ENCODE assay signal across 21 mouse cellular contexts in genomic region chr3:127126220-127126619, GRCm38 (mm10).
DNase-seq lines count a peak whose midpoint lies in the region; ATAC-seq and TF ChIP-seq lines count a peak whose summit lies in the region.
"Had no signal": no experiment of that assay in that cellular context is flagged by ENCODE, and none has a peak within 500 bp of the region (broad histone marks: within the 10 kb centered on the region; RNA-seq: fewer than 3 reads in every experiment).

No protein-coding gene starts in this region.

- 0 out of 2 replicates have a peak overlapping the region, but pooled peaks have one; percentile 27 for H3K27ac ChIP-seq in intestine, embryonic 14.5 days (ENCODE audit: low read depth)
- H3K27ac ChIP-seq in intestine, embryonic 16.5 days (ENCODE audit: low read length), result no peak overlapping the region; the same call in 1 of the 2 replicates
- peak overlapping the region; percentile 18; the same call in 1 of the 2 replicates for H3K27ac ChIP-seq in lung, embryonic 14.5 days (ENCODE audit: low read depth)
- peak overlapping the region; percentile 58; the same call in 1 of the 2 replicates for H3K27ac ChIP-seq in stomach, embryonic 14.5 days (ENCODE audit: low read length)
- no peak overlapping the region for H3K27ac ChIP-seq in stomach, postnatal 0 days (replicated peaks)
- H3K27ac ChIP-seq: embryonic facial prominence, embryonic 12.5 days; forebrain, embryonic 15.5 days; heart, embryonic 13.5 days; hindbrain, embryonic 15.5 days had no signal

- WGBS in intestine, embryonic 14.5 days, result 28% methylated on average over 3 of the region's 3 CpGs
- WGBS in intestine, embryonic 16.5 days, result 30% methylated on average over 3 of the region's 3 CpGs
- 21% methylated on average over 3 of the region's 3 CpGs for WGBS in lung, embryonic 14.5 days
- 29% methylated on average over 3 of the region's 3 CpGs for WGBS in stomach, embryonic 14.5 days
- 31% methylated on average over 3 of the region's 3 CpGs for WGBS in stomach, postnatal 0 days

- no peaks in the 10 kb centered on the region for H3K27me3 ChIP-seq in intestine, embryonic 14.5 days (replicated peaks; ENCODE audit: control insufficient read depth, insufficient read depth, low read length)
- no peaks in the 10 kb centered on the region for H3K27me3 ChIP-seq in intestine, embryonic 16.5 days (replicated peaks; ENCODE audit: control insufficient read depth, insufficient read depth, low read length)
- no peaks in the 10 kb centered on the region for H3K27me3 ChIP-seq in lung, embryonic 14.5 days (ENCODE audit: insufficient read depth, low read length)
- H3K27me3 ChIP-seq in stomach, embryonic 14.5 days (ENCODE audit: control insufficient read depth, insufficient read depth, low read length), result no peaks in the 10 kb centered on the region
- no peaks in the 10 kb centered on the region for H3K27me3 ChIP-seq in stomach, postnatal 0 days (ENCODE audit: control insufficient read depth, insufficient read depth, low read length)
- H3K27me3 ChIP-seq: CH12.LX; embryonic facial prominence, embryonic 12.5 days; forebrain, embryonic 15.5 days; heart, embryonic 13.5 days; hindbrain, embryonic 15.5 days; Patski had no signal

- H3K4me1 ChIP-seq in intestine, embryonic 14.5 days (replicated peaks; ENCODE audit: control insufficient read depth, insufficient read depth, low read length), result peaks cover 32% of the 10 kb centered on the region
- H3K4me1 ChIP-seq in intestine, embryonic 16.5 days (ENCODE audit: control insufficient read depth, insufficient read depth, low read length), result peaks cover 11% of the 10 kb centered on the region
- H3K4me1 ChIP-seq in lung, embryonic 14.5 days (ENCODE audit: insufficient read depth), result peaks cover 17% of the 10 kb centered on the region; the same call in 1 of the 2 replicates
- peaks cover 21% of the 10 kb centered on the region for H3K4me1 ChIP-seq in stomach, embryonic 14.5 days (ENCODE audit: control insufficient read depth, insufficient read depth, low read length)
- H3K4me1 ChIP-seq in stomach, postnatal 0 days (replicated peaks; ENCODE audit: control insufficient read depth, insufficient read depth), result 0 out of 2 replicates have a peak, but pooled peaks cover 2% of the 10 kb centered on the region

- H3K4me2 ChIP-seq in intestine, embryonic 14.5 days (ENCODE audit: low read length), result no peak overlapping the region
- H3K4me2 ChIP-seq in intestine, embryonic 16.5 days (ENCODE audit: low read depth, low read length), result no peak overlapping the region
- H3K4me2 ChIP-seq in lung, embryonic 14.5 days, result no peak overlapping the region
- no peak overlapping the region for H3K4me2 ChIP-seq in stomach, embryonic 14.5 days (replicated peaks; ENCODE audit: low read depth, low read length)
- no peak overlapping the region for H3K4me2 ChIP-seq in stomach, postnatal 0 days (replicated peaks; ENCODE audit: low read depth)
- H3K4me2 ChIP-seq: embryonic facial prominence, embryonic 12.5 days; forebrain, embryonic 15.5 days; heart, embryonic 13.5 days; hindbrain, embryonic 15.5 days had no signal

- no peak overlapping the region for H3K9ac ChIP-seq in intestine, embryonic 14.5 days (ENCODE audit: low read length)
- no peak overlapping the region for H3K9ac ChIP-seq in intestine, embryonic 16.5 days (ENCODE audit: low read depth, low read length)
- no peak overlapping the region for H3K9ac ChIP-seq in lung, embryonic 14.5 days
- no peak overlapping the region for H3K9ac ChIP-seq in stomach, embryonic 14.5 days (replicated peaks; ENCODE audit: low read depth, low read length)
- no peak overlapping the region for H3K9ac ChIP-seq in stomach, postnatal 0 days (ENCODE audit: low read length)
- H3K9ac ChIP-seq: embryonic facial prominence, embryonic 12.5 days; forebrain, embryonic 15.5 days; heart, embryonic 13.5 days; hindbrain, embryonic 15.5 days had no signal

- DNase-seq in intestine, embryonic 14.5 days (ENCODE audit: low spot score), result no peak
- DNase-seq in lung, embryonic 14.5 days, result peak; percentile 60
- no peak for DNase-seq in lung, adult 18-20 months
- no peak for DNase-seq in stomach, postnatal 0 days (ENCODE audit: low spot score)
- DNase-seq in spleen, postnatal 14 days (ENCODE audit: low spot score in 2 of 2), result no peak
- DNase-seq: adrenal gland, adult 2 months; adrenal gland, postnatal 25 days; cerebellum, adult 2 months; cerebellum, postnatal 14 days; gastrocnemius, postnatal 36 days; heart, adult 11 months; heart, postnatal 36 days had no signal

- TF ChIP-seq CTCF in lung, embryonic 14.5 days (IDR thresholded peaks at IDR 0.05; ENCODE audit: low read depth), result no peak
- no peak for TF ChIP-seq CTCF in stomach, postnatal 0 days (IDR thresholded peaks at IDR 0.05; ENCODE audit: low read depth)

- no peaks in the 10 kb centered on the region for H3K36me3 ChIP-seq in intestine, embryonic 14.5 days (ENCODE audit: control insufficient read depth, insufficient read depth, low read length)
- H3K36me3 ChIP-seq in intestine, embryonic 16.5 days (ENCODE audit: control insufficient read depth, insufficient read depth, low read length), result no peaks in the 10 kb centered on the region
- H3K36me3 ChIP-seq in lung, embryonic 14.5 days (ENCODE audit: insufficient read depth), result no peaks in the 10 kb centered on the region
- H3K36me3 ChIP-seq in stomach, embryonic 14.5 days (ENCODE audit: control insufficient read depth, insufficient read depth, low read length), result no peaks in the 10 kb centered on the region
- no peaks in the 10 kb centered on the region for H3K36me3 ChIP-seq in stomach, postnatal 0 days (ENCODE audit: control insufficient read depth, insufficient read depth, low read length)
- H3K36me3 ChIP-seq: embryonic facial prominence, embryonic 12.5 days; forebrain, embryonic 15.5 days; heart, embryonic 13.5 days; hindbrain, embryonic 15.5 days had no signal

- no peak for ATAC-seq in intestine, embryonic 14.5 days (replicated peaks; ENCODE audit: low FRiP score, low TSS enrichment, low read depth)
- no peak for ATAC-seq in intestine, embryonic 16.5 days
- peak; percentile 39; the same call in 1 of the 2 replicates for ATAC-seq in lung, embryonic 14.5 days (ENCODE audit: insufficient read depth)
- no peak; the same call in 1 of the 2 replicates for ATAC-seq in stomach, embryonic 14.5 days (ENCODE audit: insufficient number of reproducible peaks, insufficient read depth, low FRiP score, low read depth)
- no peak for ATAC-seq in stomach, postnatal 0 days (ENCODE audit: low FRiP score, low TSS enrichment)
- ATAC-seq: activated CD4-positive, CD25-positive, alpha-beta regulatory T cell, adult 4 months; forebrain, embryonic 15.5 days; Patski had no signal

- no peak for TF ChIP-seq EP300 in stomach, postnatal 0 days (optimal IDR thresholded peaks at IDR 0.05)

- no peaks in the 10 kb centered on the region for H3K9me3 ChIP-seq in intestine, embryonic 14.5 days (ENCODE audit: control insufficient read depth, low read length)
- no peaks in the 10 kb centered on the region for H3K9me3 ChIP-seq in intestine, embryonic 16.5 days (ENCODE audit: control insufficient read depth, low read length)
- no peaks in the 10 kb centered on the region for H3K9me3 ChIP-seq in lung, embryonic 14.5 days (ENCODE audit: low read depth, low read length)
- H3K9me3 ChIP-seq in stomach, embryonic 14.5 days (ENCODE audit: control insufficient read depth, low read depth, low read length), result no peaks in the 10 kb centered on the region
- no peaks in the 10 kb centered on the region for H3K9me3 ChIP-seq in stomach, postnatal 0 days (ENCODE audit: control insufficient read depth, low read length)
- H3K9me3 ChIP-seq: embryonic facial prominence, embryonic 12.5 days; forebrain, embryonic 15.5 days; heart, embryonic 13.5 days; hindbrain, embryonic 15.5 days had no signal

- no peak overlapping the region for H3K4me3 ChIP-seq in intestine, embryonic 14.5 days (ENCODE audit: low read depth, low read length)
- no peak overlapping the region for H3K4me3 ChIP-seq in intestine, embryonic 16.5 days (ENCODE audit: low read length)
- H3K4me3 ChIP-seq in lung, embryonic 14.5 days (ENCODE audit: low read depth, low read length), result no peak overlapping the region
- no peak overlapping the region for H3K4me3 ChIP-seq in stomach, embryonic 14.5 days (ENCODE audit: low read depth, low read length)
- no peak overlapping the region for H3K4me3 ChIP-seq in stomach, postnatal 0 days (ENCODE audit: low read depth, low read length)
- H3K4me3 ChIP-seq: embryonic facial prominence, embryonic 12.5 days; forebrain, embryonic 15.5 days; heart, embryonic 13.5 days; hindbrain, embryonic 15.5 days had no signal

Comparison
In these comparisons a context has a peak if more than half of its experiments do, and no peak if none do; other contexts are left out.
1. H3K27ac ChIP-seq: peak in intestine, embryonic 14.5 days (single experiment), lung, embryonic 14.5 days (single experiment) and stomach, embryonic 14.5 days (single experiment); none in intestine, embryonic 16.5 days (single experiment) and stomach, postnatal 0 days (single experiment).